Mouse (Mus musculus) heart, adult 8-10 months (tissue): Measurements from ENCODE around the gene Synj2. TPM values are rescaled to one million over a fixed set of nuclear protein-coding genes. Genes with fewer than 3 reads are reported as not detected.
A peak's percentile ranks its signal among the peaks of the same experiment; 100 is the strongest.
"Not testable (repeated sequence)": the region's sequence is repeated elsewhere in the genome, so short reads cannot be mapped to it uniquely, and the experiment has no call there.

Experiments used
- DNase-seq: peaks from one replicate; pipeline ENCODE4 v3.0.0; 2022; ENCODE audit warnings: low spot score
- total RNA-seq, 4 experiments: library from RNA; stranded (reverse); gene quantifications; 2 replicates each; pipeline ENCODE4 v1.2.4; 2022

Synj2 gene
- total RNA-seq, 4 experiments from 2014 or later = 59.2 to 67.8 (median 64.1) TPM

- no peak for DNase-seq
Observed at GRCm38 (mm10) chr17:5999039-5999543, 58.0 kb downstream of the Synj2 start.

GRCm38 (mm10) chr17:6000864-6001319, 59.8 kb downstream of the Synj2 start:
- DNase-seq = no peak

DNA sequence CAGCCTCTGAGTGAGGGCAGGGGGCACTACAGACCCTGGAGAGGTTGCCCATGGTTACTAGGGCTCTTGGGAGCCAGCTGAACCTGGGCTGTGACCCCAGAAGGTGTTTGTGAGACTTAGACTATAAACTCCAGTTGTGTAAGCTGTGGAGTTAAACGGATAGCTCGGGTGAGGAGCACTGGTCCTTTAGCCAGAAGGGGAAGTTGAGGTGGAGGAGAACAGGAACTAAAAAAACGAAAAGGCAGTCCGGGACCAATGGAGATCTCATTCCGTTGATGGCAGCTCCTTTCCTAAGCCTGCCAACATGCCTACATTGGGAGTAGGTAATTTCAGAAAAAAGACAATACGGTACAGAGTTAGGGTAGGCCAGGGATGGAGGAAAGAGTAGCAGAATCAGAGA, 60.3 kb downstream of the Synj2 start:
- DNase-seq = no peak

DNA sequence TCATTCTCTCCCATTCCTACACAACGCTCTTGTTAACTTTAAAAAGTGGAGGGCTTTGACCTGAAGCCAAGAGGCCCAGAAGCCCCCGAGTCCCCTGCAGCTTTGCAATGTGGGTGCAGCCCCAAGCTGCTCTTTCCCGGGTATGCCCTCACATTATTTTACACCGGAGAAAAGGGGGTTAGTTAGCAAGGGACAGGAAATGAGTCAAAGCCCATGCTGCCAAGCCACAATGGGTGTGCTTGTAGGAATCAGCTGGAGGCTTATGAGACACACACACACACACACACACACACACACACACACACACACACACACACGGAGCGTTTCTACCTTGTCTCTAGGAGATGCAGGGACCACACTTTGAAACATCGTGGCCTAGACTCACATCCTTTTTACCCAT, 60.8 kb downstream of the Synj2 start:
- DNase-seq = no peak

- DNase-seq = no peak
Observed at GRCm38 (mm10) chr17:6002563-6002962, 61.5 kb downstream of the Synj2 start.

DNA sequence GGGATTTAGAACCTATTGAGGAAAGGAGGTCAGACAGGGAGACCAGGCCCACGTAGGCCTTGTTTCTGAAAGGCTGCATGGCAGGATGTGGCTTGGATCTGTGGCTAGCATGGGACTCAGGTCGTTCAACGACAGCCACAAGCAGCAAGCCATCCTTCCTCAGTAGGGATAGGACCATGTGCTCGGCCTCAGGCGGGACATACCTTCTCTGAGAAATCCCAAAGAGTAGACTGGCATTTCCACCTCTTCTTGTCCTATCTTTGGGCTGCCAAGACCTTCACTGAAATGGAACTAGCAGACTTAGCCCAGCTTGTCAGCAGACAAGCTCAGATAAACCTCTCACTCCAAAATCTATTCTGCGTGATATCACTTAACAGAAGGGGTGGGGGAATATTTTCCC, 62.6 kb downstream of the Synj2 start:
- no peak for DNase-seq

DNA sequence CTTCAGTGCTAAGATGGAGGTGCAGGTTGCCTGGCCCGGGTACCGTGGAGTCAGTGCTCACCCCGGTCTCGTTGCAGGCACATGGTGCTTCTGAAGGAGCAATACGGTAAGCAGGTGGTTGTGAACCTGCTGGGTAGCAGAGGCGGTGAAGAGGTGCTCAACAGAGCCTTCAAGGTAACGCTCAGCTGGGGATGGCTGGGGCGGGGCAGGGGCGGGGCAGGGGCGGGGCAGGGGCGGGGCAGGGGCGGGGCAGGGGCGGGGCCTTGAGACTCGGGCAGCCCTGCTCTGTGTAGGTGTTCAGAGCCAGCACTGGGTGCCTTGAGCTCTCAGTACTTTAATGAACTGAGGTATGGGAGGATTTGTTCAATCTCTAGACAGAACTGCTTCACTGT, 64.2 kb downstream of the Synj2 start:
- DNase-seq = no peak

DNA sequence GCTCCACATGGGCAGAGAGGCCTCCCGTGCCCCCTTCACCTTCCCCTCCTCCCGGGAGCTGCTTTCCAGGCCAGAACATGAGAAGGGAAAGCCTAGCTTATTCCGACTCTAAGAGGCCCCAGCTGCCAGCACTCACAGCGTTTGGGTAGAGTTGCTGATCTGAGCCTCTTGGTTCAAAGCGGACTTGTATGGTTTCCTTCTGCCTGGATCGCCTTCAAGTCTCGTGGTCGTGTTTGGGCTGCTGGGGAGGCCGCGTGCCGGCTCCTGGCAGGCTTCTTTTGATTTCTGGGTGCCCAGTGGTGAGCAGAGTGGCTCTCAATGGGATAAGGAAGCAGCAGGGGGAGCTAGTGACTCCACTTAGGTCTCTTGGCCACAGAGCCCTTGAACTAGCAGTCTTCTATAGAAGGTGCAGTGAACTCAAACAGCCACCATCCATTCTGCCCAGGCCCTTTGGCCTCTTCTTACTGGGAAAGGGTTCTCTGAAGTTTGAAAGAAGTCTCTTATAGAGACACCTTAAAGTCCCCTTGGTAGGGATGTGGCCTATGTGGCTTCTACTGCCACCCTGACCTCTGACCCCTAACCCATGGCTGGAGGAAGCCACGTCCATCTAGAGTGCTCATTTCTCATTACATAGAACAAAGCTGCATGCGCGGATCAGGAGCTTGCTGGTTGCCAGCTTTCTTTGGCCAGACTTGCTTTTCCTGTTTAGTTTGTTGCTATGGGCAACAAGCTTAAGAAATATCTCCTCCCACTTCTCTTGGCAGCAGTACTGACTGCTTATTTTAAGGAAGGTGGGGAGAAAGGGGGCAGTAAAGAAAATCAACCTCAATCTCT, 64.8 kb downstream of the Synj2 start:
- peak; percentile 92 for DNase-seq

DNA sequence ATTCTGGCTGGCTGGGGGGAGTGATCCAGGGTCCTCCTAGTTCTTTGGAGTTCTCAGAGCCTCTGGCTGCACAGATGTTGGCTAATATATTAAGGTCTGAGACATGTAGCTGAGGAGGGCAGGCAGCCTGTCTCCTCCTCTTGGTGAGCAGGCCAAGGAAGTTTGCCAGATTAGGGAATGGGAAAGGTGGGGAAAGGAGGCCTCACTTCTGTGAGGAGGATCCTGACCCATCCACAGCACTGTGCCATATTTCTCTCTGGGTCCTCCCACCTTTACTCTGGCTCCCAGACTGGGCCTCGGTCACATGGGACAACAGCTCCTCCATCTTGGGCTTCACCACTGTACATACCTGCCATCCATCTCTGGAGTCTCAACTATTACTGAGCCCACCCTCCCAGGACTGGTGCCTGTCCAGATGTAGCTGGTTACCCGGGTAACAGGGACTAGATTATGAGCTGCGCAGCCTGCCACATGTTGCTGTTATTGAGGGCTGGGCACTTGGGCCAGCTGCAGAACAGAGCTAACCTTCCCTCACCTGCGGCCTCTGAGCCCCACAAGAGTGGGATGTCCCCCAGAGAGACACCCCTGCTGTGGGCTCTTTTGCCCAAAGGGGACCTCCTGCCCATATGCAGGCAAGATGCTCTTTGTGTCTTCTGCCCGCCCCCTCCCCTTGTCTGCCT, 66.2 kb downstream of the Synj2 start:
- no peak for DNase-seq

DNA sequence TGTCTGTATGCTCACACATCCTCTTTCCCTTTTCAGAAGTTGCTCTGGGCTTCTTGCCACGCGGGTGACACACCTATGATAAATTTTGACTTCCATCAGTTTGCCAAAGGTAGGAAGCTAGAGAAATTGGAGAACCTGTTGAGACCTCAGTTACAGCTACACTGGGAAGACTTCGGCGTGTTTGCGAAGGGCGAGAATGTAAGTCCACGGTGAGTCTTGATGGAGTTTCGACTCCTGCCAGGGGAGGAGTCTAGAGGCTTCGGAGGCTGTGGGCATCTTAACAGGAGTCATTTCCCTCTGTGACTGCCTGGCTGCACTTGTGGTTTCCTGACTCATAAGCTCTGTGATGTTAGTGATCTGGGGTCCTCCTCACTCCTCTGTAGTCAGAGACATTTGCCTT, 66.8 kb downstream of the Synj2 start:
- no peak for DNase-seq

DNA sequence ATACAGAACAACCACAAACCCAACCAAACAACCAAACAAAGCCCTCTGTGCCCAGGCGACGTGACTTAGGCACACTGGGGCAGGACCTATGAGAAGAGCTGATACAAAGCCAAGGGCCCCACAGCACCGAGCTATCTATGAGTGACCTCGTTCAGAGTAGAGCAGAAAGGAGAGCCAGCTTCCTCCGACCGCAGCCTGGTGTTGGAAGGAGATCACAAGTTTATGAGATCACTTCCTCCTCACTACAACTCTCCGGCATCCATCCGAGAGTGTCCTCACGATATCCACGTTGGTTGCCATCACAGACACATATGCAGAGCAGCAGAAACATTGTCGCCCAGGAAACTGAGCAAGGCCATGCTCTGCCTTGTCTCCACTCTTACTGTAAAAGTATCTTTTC, 67.5 kb downstream of the Synj2 start:
- no peak for DNase-seq

DNA sequence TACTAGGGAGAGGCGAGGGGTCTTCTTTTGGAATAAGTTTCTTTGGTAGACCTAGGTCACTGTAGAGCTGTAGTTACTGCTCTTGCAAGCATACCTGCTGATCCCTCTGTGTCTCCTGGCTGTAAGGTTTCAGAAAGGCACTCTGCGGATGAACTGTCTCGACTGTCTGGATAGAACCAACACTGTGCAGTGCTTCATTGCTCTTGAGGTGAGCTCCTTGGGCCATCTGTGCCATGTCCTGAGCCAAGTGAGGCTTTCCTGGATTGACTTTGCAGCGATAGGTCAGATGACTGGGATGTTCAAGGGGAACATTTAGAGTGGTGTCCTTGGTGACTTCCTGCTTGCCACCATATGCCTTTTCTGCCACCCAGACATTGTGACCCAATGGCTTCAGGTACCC, 68.5 kb downstream of the Synj2 start:
- no peak for DNase-seq

- DNase-seq = no peak
Observed at GRCm38 (mm10) chr17:6013079-6013478, 72.0 kb downstream of the Synj2 start.

DNA sequence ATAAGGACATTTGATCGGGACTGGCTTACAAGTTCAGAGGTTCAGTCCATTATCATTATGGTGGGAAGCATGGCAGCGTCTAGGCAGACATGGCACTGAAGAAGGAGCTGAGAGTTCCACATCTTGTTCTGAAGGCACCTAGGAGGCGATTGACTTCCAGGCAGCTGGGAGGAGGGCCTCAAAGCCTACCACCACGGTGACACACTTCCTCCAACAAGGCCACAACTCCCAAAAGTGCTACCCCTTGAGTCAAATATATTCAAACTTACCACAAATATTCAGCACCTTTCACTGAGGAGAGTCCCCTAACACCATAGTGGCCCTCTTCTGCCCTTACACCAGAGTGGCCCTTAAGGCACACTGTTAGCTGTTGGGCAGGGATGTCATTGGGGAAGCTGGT, 73.9 kb downstream of the Synj2 start:
- DNase-seq = no peak

DNA sequence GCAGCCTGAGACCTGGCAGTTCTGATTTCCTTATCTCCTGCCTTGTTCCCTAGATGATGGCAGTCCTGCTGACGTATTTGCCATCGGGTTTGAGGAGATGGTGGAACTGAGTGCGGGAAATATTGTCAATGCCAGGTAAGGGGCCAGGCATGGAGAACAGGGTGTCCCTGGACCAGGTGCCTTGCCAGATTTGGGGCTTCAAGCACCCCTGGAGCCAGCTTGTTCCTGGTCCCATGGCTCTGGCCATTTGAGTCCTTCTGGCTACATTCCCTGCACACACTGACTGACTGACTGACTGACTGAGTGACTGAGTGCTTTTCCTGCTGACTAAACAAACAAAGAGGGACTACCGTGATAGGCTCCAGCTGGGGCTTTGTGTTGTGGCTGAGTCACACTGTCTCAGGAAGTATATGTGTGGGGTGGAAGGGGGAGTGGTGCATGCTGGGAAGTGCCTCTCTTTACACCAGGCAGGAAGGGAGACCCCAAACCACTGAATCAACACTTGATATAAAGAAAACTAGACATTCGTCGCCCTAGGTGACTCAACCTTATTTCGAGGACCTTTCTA, 75.2 kb downstream of the Synj2 start:
- DNase-seq = peak; percentile 66

DNA sequence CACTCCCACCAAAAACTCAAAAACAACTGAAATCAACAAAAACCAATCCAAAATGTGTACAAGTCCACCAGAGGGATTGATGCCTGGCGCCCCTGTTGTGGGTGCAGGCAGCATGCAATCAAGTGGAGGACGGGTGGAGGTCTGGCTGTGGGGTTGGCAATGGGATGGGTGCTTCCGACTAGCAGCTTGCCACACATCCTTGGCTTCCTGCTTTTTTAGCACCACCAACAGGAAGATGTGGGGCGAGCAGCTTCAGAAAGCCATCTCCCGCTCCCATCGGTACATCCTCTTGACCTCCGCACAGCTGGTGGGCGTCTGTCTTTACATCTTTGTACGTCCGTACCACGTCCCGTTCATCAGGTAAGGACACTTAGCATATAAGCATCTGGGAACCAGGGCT, 76.2 kb downstream of the Synj2 start:
- no peak for DNase-seq

DNA sequence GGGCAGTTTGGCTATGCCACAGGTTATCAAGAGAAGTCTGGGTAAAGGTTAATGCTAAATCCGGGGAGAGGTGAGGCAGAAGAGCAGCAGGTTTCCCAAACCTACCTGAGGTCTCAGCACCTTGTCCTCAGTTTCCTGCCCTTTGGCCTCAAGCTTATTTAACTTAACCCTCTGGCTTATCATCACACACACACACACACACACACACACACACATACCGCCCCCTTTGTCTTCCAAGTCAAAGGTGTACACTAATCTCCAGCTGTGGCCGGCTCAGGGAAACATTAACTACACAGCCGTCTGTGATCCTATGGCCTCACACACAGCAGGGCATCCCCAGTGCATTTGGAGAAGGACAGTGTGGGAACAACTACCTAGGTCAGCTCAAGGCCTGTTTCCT, 77.3 kb downstream of the Synj2 start:
- no peak for DNase-seq

GRCm38 (mm10) chr17:6019776-6020175, 78.7 kb downstream of the Synj2 start:
- DNase-seq = no peak

DNA sequence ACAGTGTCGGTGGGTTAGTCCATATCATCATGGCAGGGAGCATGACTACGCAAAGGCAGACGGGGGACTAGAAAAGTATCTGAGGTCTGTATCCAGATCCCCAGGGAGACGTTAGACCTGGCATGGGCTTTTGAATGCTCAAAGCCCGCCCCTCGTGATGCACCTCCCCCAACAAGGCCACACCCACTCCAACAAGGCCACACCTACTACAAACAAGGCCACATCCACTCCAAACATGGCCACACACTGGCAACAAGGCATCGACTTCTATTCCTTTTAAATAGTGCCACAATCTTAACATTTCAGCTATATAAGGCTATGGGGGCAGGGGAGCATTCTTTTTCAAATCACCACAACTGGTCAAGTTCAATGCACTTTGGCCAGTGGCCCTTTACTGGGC, 79.6 kb downstream of the Synj2 start:
- no peak for DNase-seq

DNA sequence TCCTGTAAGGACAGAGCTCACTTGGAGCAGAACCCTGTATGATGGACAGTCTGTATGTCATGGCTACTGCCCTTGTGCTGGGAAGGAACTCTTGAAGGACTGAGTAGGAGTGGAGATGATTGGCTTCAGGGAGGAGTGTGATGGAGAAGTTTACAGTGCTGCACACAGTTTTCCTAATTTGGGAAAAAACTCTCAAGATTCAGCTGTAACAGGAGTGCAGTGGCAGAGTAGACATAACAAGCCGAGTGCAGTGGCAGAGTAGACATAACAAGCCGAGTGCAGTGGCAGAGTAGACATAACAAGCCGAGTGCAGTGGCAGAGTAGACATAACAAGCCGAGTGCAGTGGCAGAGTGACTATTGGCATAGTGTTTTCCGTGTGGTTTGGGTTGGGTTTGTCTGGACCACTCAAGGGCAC, 80.3 kb downstream of the Synj2 start:
- DNase-seq = not testable (repeated sequence)

GRCm38 (mm10) chr17:6025831-6026230, 84.8 kb downstream of the Synj2 start:
- DNase-seq = no peak

DNA sequence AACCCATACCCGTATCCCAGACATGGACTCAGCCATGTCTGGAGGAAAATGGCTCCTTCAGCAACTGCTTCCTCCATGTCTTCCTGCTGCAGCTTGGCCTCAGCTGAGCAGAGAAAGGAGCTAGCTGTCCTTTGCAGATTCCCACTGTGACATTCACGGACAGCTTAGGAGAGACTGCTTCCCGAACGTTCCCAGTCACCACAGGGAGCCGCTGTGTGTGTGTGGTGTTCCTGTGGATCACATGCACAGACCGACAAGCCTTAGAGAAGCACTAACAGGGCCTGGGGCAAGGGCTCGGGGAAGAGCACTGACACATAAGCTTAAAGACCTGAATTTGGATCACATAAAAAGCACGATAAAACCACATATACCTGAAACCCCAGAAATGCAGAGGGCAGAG, 94.6 kb downstream of the Synj2 start:
- DNase-seq = no peak

GRCm38 (mm10) chr17:6036458-6036857, 95.4 kb downstream of the Synj2 start:
- DNase-seq = no peak
